Mouse (Mus musculus): ENCODE measurements around the gene Me1.

Me1 gene

GRCm38 (mm10) chr9:86707431-86707830 is 11.7 kb upstream of the Me1 start:
- no peak for DNase-seq

DNA sequence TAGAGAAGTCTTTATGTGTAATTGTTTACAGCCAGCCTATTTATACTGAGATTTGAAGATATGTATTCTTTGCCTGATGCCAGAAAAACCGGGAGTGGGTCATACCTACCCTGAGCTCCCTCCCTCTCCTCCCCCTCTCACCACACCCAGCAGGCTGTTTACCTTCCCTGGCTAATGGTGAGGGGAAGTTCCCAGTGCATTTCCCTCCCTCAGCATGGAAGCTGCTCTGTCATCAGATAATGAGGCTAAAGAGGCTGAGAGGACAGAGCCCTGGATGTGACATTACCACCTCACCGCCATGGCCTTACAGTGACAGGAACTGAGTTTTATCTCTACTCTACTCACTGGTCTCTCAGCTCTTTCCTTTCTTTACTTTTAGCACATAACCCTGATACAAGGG is 6.1 kb upstream of the Me1 start:
- DNase-seq, result no peak

DNA sequence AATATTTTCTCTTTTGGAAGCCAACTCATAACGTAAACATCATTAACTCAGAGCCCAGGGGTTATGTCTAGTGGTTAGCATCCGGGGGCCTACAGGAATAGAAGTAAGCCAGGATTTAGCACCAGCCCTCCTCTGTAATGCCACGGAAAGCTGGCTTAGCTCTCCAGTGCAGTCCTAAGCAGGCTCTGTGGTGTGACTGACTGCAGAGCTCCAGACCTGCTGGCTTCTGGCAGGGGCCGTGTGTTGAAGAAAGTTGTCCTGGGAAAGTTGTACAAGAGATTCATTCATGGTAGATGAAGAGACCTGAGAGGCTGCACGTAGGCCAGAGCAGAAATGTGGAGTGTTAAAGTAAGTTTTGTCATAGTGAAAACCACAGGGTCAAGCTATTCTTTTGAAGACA is 5.5 kb upstream of the Me1 start:
- DNase-seq, result no peak

GRCm38 (mm10) chr9:86695199-86695817 is 445 bp downstream of the Me1 start:
- peak in 1 of 2 experiments; percentile 1 for DNase-seq

- DNase-seq, result no peak
Observed at GRCm38 (mm10) chr9:86694644-86695043, 1.1 kb downstream of the Me1 start.

GRCm38 (mm10) chr9:86693935-86694334 is 1.8 kb downstream of the Me1 start:
- DNase-seq, result no peak

DNA sequence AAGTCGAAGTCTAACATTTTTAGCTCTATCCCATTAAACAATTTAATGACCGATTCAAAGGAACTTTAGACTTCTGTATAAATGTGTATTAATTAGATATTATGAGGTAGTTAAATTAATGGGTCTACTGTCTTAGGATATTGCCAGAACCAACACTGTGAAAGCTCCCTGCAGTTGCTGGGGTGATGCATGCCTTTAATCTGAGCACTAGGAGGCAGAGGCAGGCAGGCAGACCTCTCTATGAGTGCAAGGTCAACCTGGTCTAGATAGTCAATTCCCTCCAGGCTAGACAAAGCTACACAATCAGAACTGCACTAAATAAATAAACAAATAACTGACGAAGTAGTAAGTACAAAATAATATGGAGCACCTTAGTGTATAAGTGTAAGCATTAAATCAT is 3.1 kb downstream of the Me1 start:
- DNase-seq, result no peak

GRCm38 (mm10) chr9:86692251-86692650 is 3.5 kb downstream of the Me1 start:
- DNase-seq, result no peak

DNA sequence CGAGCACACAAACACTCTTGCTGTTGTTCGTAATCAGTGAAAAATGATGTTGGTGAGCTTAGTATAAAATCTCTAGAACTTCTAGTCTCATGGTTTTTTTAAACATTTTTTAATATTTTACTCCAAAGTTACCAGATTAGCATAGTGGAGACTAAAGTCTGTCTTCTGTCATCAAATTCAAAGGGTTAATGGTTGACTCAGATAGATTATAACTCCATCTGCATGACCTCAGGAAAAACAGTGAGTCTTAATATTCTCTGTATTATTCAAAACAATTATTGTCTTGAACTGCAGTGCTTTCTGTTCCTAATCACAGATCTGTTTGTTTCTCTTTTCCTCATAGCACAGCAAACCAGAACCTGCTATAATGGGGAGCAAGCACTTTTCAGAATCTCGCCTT is 4.7 kb downstream of the Me1 start:
- DNase-seq, result no peak

- no peak for DNase-seq
Observed at GRCm38 (mm10) chr9:86683713-86684209, 12.0 kb downstream of the Me1 start.

GRCm38 (mm10) chr9:86682844-86683243 is 12.9 kb downstream of the Me1 start:
- no peak for DNase-seq

GRCm38 (mm10) chr9:86682278-86682677 is 13.5 kb downstream of the Me1 start:
- no peak for DNase-seq

- no peak for DNase-seq
Observed at GRCm38 (mm10) chr9:86680431-86680830, 15.3 kb downstream of the Me1 start.

DNA sequence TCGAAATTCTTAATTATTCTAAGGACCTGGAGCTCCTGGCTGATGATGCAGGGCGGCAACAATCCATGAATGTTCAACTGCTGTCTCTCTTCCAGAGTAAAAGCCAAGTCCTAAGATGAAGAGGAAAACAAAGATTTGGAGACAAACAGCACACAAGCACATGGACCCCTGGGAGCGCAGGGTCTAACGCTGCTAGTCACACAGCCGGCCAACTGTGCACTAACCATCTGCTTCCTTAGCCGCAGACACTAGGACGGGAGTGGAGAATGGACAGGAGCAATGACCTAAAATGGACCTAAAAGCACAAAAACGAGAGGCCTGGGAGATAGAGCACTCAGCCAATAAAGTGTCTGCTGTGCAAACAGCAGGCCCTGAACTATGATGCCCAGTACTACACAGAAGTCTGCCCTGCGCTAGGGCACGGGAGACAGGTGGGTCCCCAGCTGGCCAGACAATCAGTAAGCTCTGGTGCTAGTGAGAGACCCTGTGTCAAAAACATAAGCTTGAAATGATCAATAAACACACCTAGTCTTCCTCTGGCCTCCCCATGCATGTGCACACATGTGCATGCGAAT is 15.8 kb downstream of the Me1 start:
- DNase-seq, result no peak

- DNase-seq, result no peak
Observed at GRCm38 (mm10) chr9:86676246-86676645, 19.5 kb downstream of the Me1 start.

- no peak for DNase-seq
Observed at GRCm38 (mm10) chr9:86675426-86675825, 20.3 kb downstream of the Me1 start.

DNA sequence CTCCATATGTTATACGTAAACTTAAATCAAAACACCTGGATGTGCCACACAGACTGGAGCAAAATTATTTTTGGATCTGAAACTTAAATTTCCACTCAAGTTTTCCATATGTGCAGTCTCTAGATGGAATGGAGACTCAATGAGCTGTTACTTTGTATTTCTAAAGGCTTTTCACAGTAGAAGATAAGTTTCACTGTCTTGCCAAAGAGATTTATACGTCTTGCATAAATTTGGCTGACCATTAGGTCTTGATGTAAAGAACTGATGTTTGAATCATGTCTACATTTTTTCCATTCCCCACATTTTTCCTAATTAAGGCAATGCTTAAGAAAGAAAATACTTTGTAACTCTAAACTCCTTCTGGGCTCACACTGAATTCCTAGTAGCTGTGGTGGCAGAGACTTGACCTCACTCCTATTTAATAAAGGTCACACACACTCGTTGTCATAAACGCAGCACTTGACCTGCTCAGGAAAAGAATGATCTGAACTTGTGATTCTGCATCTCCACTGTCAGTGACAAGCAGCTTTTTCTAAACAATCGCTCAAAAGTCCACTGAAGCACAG is 22.8 kb downstream of the Me1 start:
- no peak for DNase-seq

DNA sequence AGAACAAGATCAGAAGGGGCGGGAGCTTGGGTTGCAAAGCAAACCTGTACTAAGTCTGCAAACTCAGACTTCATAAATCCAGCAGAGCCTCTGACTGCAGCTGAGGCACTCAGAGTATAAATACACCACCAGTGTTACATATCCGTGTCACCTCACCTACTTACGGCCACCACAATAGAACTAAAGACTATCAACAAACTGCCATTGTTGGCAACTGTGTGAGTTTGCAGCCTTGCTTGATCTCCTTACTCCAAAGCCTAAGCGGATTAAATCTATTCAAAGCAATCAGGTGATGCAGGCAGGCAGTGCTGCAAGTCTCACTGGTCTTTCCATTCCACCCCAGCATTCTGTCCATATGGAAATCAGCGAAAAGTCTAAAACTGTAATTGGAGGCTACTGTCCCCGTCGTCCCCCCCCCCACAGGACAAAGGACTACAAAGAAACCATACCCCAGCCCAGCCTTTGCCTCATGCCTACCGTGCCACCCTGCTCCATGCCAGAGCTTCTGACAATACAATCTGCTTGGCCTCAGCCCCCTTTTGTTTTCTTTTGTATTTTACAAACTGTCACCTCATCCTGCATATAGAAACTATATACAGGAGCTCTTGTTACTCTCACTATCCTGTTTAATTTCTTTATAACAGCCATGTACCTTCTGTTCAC is 27.0 kb downstream of the Me1 start:
- DNase-seq, result no peak

GRCm38 (mm10) chr9:86667138-86667750 is 28.5 kb downstream of the Me1 start:
- DNase-seq, result no peak

GRCm38 (mm10) chr9:86661679-86662078 is 34.1 kb downstream of the Me1 start:
- peak in 1 of 2 experiments; percentile 1 for DNase-seq

DNA sequence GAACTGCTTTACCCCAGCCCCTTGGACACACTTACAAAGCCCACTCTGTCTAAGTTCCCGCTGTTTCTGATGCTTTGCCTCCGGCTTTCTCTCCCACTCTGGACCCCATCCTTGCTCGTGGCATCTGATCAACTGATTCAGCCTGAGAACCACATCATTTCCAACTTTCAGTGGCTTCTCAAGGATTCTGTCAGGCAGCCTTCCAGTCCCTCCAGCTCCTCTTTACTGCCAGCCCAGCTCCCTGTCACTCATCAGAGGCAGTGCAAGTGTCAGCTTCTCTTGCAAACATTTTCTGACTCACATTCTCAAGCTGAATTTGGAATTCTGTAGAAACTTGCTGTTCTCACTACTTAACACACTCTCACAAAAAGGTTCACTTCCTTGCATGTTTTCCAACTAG is 34.5 kb downstream of the Me1 start:
- DNase-seq, result no peak

DNA sequence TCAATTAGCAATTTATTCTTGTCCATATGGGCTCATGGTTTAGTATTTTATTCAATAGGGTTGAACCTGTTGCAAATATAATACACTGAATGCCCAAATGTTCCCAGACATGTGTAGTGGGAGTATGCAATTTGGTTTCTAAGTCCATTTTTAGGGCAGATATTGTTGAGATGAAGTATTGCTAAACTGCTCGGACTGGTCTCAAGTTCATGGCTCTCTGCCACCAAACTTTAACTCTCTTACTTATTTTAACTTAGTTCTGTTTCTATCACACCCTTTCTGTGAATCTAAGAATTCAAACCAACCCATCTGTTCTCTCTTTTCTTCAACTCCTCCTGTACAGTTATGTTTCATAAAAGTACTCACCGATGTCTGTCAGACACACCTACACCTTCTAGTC is 35.4 kb downstream of the Me1 start:
- no peak for DNase-seq

- no peak for DNase-seq
Observed at GRCm38 (mm10) chr9:86658347-86658746, 37.4 kb downstream of the Me1 start.

- no peak for DNase-seq
Observed at GRCm38 (mm10) chr9:86652194-86652593, 43.6 kb downstream of the Me1 start.
